In genomic region chr6:90720201-90720600, GRCm38 (mm10) we compare ENCODE assay signal across 17 mouse cellular contexts.
A peak's percentile ranks its signal among the peaks of the same experiment; 100 is the strongest.
DNase-seq lines count a peak whose midpoint lies in the region; ATAC-seq lines count a peak whose summit lies in the region.
"Had no signal": no experiment of that assay in that cellular context is flagged by ENCODE, and none has a peak within 500 bp of the region (broad histone marks: within the 10 kb centered on the region; RNA-seq: fewer than 3 reads in every experiment).

No protein-coding gene starts in this region.

- H3K36me3 ChIP-seq in kidney, embryonic 14.5 days (ENCODE audit: control insufficient read depth, insufficient read depth, low read length) = no peaks in the 10 kb centered on the region
- H3K36me3 ChIP-seq: G1E; hindbrain, embryonic 10.5 days; neural tube, embryonic 13.5 days; stomach, embryonic 15.5 days had no signal

- H3K9me3 ChIP-seq in kidney, embryonic 14.5 days (ENCODE audit: control insufficient read depth, low read length) = no peaks in the 10 kb centered on the region
- H3K9me3 ChIP-seq: G1E; hindbrain, embryonic 10.5 days; neural tube, embryonic 13.5 days; stomach, embryonic 15.5 days had no signal

- WGBS in kidney, embryonic 14.5 days = 34% methylated on average over 3 of the region's 3 CpGs

- no peak overlapping the region for H3K27ac ChIP-seq in kidney, embryonic 14.5 days (ENCODE audit: low read depth, low read length)
- H3K27ac ChIP-seq: hindbrain, embryonic 10.5 days; neural tube, embryonic 13.5 days; stomach, embryonic 15.5 days had no signal

- H3K4me3 ChIP-seq in kidney, embryonic 14.5 days (ENCODE audit: low read length) = no peak overlapping the region
- H3K4me3 ChIP-seq: erythroblast, embryonic 14.5 days; hindbrain, embryonic 10.5 days; neural tube, embryonic 13.5 days; stomach, embryonic 15.5 days had no signal

- no peak overlapping the region for H3K4me2 ChIP-seq in kidney, embryonic 14.5 days (replicated peaks; ENCODE audit: low read depth, low read length)
- H3K4me2 ChIP-seq: neural tube, embryonic 13.5 days; stomach, embryonic 15.5 days had no signal

- peaks cover 22% of the 10 kb centered on the region for H3K4me1 ChIP-seq in kidney, embryonic 14.5 days (ENCODE audit: control insufficient read depth, insufficient read depth, low read length)

- DNase-seq in kidney, adult 11 months = peak; percentile 67
- DNase-seq in B cell, adult 2 months = peak; percentile 51 to 60
- peak; percentile 66 to 71 for DNase-seq in kidney, adult 8-10 months
- peak; percentile 66 to 77 for DNase-seq in kidney, postnatal 36 days
- no peak for DNase-seq in retina, postnatal 1 day
- no peak for DNase-seq in cerebellum, postnatal 36 days
- DNase-seq: cerebellum, postnatal 25 days; lung, adult 2 months; right cerebral cortex, postnatal 25 days; thymus, adult 2 months had no signal

- no peaks in the 10 kb centered on the region for H3K27me3 ChIP-seq in kidney, embryonic 14.5 days (ENCODE audit: control insufficient read depth, insufficient read depth, low read length)
- H3K27me3 ChIP-seq: neural tube, embryonic 13.5 days; stomach, embryonic 15.5 days had no signal

- H3K9ac ChIP-seq in kidney, embryonic 14.5 days (ENCODE audit: low read depth, low read length) = no peak overlapping the region
- H3K9ac ChIP-seq: neural tube, embryonic 13.5 days; stomach, embryonic 15.5 days had no signal

- ATAC-seq in kidney, embryonic 14.5 days (ENCODE audit: low FRiP score, low TSS enrichment) = no peak
- ATAC-seq: forebrain, embryonic 16.5 days had no signal

Comparison
In these comparisons a context has a peak if more than half of its experiments do, and no peak if none do; other contexts are left out.
1. DNase-seq: peak in kidney, adult 11 months (single experiment), B cell, adult 2 months (2 of 2), kidney, adult 8-10 months (2 of 2) and kidney, postnatal 36 days (2 of 2); none in retina, postnatal 1 day (single experiment) and cerebellum, postnatal 36 days (0 of 2).